Mouse (Mus musculus) embryonic facial prominence, embryonic 11.5 days (tissue): ENCODE measurements around the gene Serping1. TPM values are rescaled to one million over a fixed set of nuclear protein-coding genes. Genes with fewer than 3 reads are reported as not detected.

ENCODE experiments used
- ATAC-seq: fragments of 200-750 bp; cut with Nextera tagmentation; replicated peaks from 2 replicates; pipeline ENCODE4 v1.8.0; 2017; ENCODE audit warnings: low read depth; ENCODE audit not compliant: insufficient number of reproducible peaks, low FRiP score, low TSS enrichment
- DNase-seq: peaks from one replicate; pipeline ENCODE4 v3.0.0-alpha.2; 2015; ENCODE audit warnings: low spot score
- H3K27ac ChIP-seq: fragments of 300-500 bp; sonication (generic); replicated peaks from 2 replicates; pipeline ENCODE4 v1.5.1; 2014; ENCODE audit warnings: mild to moderate bottlenecking, low read depth, low read length, control low read depth
- H3K27me3 ChIP-seq: fragments of 300-500 bp; sonication (generic); 2 replicates; pipeline ENCODE4 v1.6.1; 2014; ENCODE audit warnings: mild to moderate bottlenecking, low read length, moderate library complexity, mixed read lengths; ENCODE audit not compliant: control insufficient read depth, insufficient read depth
- H3K36me3 ChIP-seq: fragments of 300-500 bp; sonication (generic); replicated peaks from 2 replicates; pipeline ENCODE4 v1.6.1; 2014; ENCODE audit warnings: low read depth, mild to moderate bottlenecking, low read length, moderate library complexity, mixed read lengths; ENCODE audit not compliant: control insufficient read depth, insufficient read depth
- H3K4me1 ChIP-seq: fragments of 300-500 bp; sonication (generic); 2 replicates; pipeline ENCODE4 v1.6.1; 2014; ENCODE audit warnings: low read length, mixed read lengths; ENCODE audit not compliant: control insufficient read depth, insufficient read depth
- H3K4me2 ChIP-seq: fragments of 300-500 bp; sonication (generic); 2 replicates; pipeline ENCODE4 v1.6.1; 2014; ENCODE audit warnings: low read depth, mild to moderate bottlenecking, control low read depth, low read length, moderate library complexity
- H3K4me3 ChIP-seq: fragments of 300-500 bp; sonication (generic); 2 replicates; pipeline ENCODE4 v1.5.1; 2014; ENCODE audit warnings: low read depth, low read length, control low read depth
- H3K9ac ChIP-seq: fragments of 300-500 bp; sonication (generic); replicated peaks from 2 replicates; pipeline ENCODE4 v1.6.1; 2014; ENCODE audit warnings: mild to moderate bottlenecking, control low read depth, low read length
- H3K9me3 ChIP-seq: fragments of 300-500 bp; sonication (generic); replicated peaks from 2 replicates; pipeline ENCODE4 v1.6.1; 2016; ENCODE audit warnings: mild to moderate bottlenecking, low read length, inconsistent platforms, mixed read lengths; ENCODE audit not compliant: control insufficient read depth
- WGBS: fragments of 180-500 bp; shearing (Covaris S2); extraction: QIAGEN DNeasy Blood & Tissue Kit; methylation state at CpG from one replicate; pipeline ENCODE4 v1.1.7; 2014; 5-methylcytosine and 5-hydroxymethylcytosine counted together
- polyA plus RNA-seq: library from polyadenylated mRNA; unstranded; fragments of >200 nt; fragmentation: Nextera tagmentation; extraction: Ambion mirVana; gene quantifications from 2 replicates; pipeline ENCODE4 v1.2.1, GENCODE M21; 2014

The Serping1 gene
- polyA plus RNA-seq, 1 experiment from 2014 or later, result 21.0 TPM

DNA sequence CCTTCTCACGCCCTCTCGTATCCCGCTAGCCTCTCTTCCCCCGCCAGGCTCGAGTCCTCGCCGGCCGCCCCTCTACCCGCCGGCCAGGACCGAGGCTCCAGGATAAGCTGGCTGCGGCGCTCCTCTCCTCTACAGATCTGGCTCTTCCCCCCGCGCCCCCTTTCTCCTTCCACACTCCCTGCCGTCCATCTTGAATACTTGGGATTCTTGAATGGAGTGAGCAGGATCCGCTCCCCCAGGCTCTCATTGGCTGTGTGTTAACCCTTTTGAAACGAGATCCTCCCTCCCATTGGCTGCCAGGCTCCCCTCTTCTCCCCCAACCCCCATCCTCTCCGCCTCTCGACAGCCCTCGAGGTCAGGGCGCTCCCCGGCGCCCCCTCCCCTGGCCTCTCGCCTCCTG, 31.7 kb downstream of the Serping1 start, which contains the start of gene Gm19426:
Gm19426 (minus strand) TSS at position 95 of the 400 bp plus-strand sequence.
- Histone ChIP-seq H3K4me3 (peak within 1 kb of the TSS; percentile 76), H3K4me2 (peak within 1 kb of the TSS; percentile 92), H3K4me1 (no peaks in the 10 kb centered on the region; the same call in 1 of the 2 replicates), H3K9me3 (no peaks in the 10 kb centered on the region), H3K27ac (peak within 1 kb of the TSS; percentile 99), H3K36me3 (no peaks in the 10 kb centered on the region), H3K9ac (peak within 1 kb of the TSS; percentile 95), H3K27me3 (no peaks in the 10 kb centered on the region)
- ATAC-seq (peak; percentile 80), DNase-seq (peak; percentile 97)
- under 1% methylated on average over 23 of the region's 25 CpGs for WGBS

DNA sequence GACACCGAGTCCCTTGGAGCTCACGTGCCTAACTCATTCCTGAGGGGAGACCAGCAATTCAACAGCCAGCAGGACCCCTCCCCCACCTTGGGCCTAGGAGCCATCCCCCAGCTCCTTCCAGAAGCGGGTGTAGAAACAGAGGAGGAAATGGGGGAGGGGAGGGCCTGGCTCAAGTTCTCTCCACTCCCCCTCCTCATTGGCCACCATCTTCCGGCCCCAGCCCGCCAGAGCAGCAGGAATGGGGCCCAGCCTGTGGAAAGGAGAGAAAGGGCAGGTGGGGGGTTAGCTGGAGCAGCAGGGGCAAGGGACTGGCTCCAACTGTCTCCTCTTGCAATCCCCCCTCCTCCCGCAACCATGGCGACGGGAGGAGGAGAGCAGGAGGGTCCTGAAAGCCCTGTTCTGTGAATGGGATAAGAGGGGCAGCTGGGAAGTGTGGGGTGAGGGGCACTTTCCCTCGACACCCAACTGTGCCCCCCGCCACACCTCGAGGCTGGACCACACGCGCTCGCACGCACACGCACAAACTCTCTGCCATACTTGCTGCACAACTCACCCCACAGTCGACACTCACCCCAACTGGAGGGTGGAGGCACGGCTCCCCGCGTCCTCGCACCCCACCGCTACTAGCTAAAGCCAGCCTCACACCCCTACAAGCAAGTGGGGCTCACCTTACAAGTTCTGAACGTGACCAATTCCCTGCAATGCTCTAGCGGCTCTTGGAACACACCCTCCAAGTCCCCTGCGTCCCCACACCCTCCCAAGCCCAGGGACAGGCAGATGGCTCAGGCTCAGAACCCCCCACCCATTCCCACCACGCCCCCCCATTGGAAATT, 32.6 kb downstream of the Serping1 start:
- H3K9ac ChIP-seq, result peak overlapping the region; percentile 95
- H3K4me2 ChIP-seq, result peak overlapping the region; percentile 92
- H3K27me3 ChIP-seq, result no peaks in the 10 kb centered on the region
- peak overlapping the region; percentile 76 for H3K4me3 ChIP-seq
- WGBS, result under 1% methylated on average over 24 of the region's 26 CpGs
- peak overlapping the region; percentile 99 for H3K27ac ChIP-seq
- peak; percentile 86 for ATAC-seq
- no peaks in the 10 kb centered on the region; the same call in 1 of the 2 replicates for H3K4me1 ChIP-seq
- H3K36me3 ChIP-seq, result no peaks in the 10 kb centered on the region
- DNase-seq, result peak; percentile 98
- no peaks in the 10 kb centered on the region for H3K9me3 ChIP-seq

DNA sequence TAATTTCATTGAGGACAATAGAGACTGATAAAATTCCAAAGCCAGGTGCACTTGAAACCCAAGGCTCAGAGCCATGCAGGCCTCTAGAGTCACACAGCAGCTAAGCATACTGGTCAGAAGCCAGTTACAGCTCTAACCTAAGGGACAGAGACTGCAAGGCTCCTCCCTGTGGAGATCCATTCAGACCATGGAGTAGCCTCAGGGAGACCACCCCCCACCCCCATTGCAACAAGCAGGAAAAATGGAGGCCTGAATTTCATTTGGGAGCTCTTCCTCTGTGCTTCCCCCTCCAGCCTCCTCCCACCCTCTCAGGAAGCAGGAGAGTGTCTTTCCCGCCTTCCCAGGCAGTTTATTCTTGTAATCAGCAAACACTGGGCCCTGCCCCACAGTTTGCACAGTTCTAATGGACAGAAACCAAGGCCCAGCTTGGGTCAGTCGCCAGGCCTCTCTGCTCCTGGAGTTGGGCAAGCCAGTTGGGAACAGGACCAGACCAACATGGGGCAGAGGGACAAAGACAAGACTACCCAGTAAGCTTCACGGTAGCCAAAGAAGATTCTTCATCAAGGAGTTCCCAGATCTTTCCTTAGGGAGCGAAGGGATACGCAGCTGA, 33.3 kb downstream of the Serping1 start:
- peak overlapping the region; percentile 95 for H3K9ac ChIP-seq
- peak overlapping the region; percentile 99 for H3K27ac ChIP-seq
- no peaks in the 10 kb centered on the region; the same call in none of the 2 replicates for H3K4me1 ChIP-seq
- no peaks in the 10 kb centered on the region for H3K27me3 ChIP-seq
- WGBS, result 1% methylated on average over 5 of the region's 5 CpGs
- DNase-seq (peak; percentile 36), ATAC-seq (0 out of 2 replicates have a peak, but pooled peaks have one; percentile 1)
- peak overlapping the region; percentile 76 for H3K4me3 ChIP-seq
- peak overlapping the region; percentile 92 for H3K4me2 ChIP-seq
- H3K9me3 ChIP-seq, result no peaks in the 10 kb centered on the region
- no peaks in the 10 kb centered on the region for H3K36me3 ChIP-seq

DNA sequence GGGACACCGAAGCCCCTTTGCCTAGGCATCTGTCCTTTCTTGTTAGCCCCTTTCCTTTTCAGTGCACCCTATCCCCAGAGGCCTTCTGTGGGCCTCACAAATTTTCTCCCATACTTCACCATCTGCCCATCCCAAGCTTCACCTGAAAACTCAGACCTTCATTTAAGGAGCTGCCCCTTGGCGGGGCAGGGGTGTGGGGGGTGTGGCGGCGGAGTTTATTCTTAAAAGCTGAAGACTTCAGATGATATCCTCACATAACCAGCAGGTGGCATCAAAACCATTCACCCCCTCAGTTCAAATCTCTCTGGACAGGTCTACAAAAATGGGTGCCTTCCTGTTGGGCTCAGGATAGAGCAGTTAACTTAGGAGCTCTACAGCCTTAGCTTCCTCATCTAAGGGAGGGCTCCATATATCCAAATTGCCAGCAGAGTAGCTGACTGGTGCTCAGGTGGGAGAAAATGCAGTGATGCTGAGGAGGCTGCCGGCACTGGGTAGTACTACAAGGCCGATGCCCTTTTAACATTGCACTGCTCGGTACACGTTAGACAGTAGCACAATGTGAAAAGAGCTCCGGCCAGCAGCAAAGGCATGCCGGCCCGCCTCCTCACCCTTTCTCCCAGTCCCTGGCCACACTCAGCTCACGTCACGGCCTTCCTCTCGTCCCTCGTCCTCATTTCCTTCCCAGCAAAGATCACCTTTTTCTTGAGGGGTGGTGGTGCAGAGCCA, 34.5 kb downstream of the Serping1 start:
- DNase-seq (peak; percentile 48), ATAC-seq (no peak)
- Histone ChIP-seq H3K36me3 (no peaks in the 10 kb centered on the region), H3K9ac (no peak overlapping the region), H3K4me2 (peak overlapping the region; percentile 92), H3K9me3 (no peaks in the 10 kb centered on the region), H3K4me3 (peak overlapping the region; percentile 76), H3K27me3 (no peaks in the 10 kb centered on the region), H3K4me1 (no peaks in the 10 kb centered on the region; the same call in none of the 2 replicates), H3K27ac (0 out of 2 replicates have a peak overlapping the region, but pooled peaks have one; percentile 10)
- WGBS, result 78% methylated on average over 15 of the region's 15 CpGs

DNA sequence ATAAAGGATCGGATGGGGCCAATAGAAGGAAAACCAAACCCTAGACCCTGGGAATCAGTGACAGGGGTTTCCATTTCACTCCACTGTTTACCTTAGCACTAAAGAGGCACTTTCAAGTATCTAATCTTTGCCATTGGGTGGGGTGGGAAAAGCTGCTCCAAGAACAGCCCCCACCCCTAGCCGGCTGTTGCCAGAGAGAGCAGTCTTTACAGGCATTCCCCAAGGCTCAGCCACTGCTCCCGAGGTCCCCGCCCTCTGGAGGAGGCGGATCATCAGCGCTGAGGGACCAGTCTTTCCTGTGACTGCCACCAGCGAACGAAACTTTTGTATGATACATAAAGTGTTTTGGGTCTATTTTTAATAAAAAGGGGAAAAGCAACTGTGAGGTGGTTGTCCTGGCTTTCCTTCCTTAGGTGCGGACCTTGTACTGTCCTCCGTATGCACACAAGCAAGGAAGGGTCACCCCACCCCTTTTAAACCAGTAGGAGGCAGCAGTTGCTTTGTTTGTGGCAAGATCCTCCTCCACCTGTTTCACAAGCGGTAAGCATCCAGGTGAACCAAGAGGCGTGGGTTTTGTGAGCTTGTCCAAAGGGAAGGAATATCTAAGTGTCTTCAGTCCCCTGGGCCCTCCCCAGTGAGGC, 36.9 kb downstream of the Serping1 start:
- 2% methylated on average over 12 of the region's 12 CpGs for WGBS
- H3K4me3 ChIP-seq, result no peak overlapping the region
- no peaks in the 10 kb centered on the region for H3K27me3 ChIP-seq
- no peak for ATAC-seq
- no peaks in the 10 kb centered on the region for H3K36me3 ChIP-seq
- H3K9ac ChIP-seq, result peak overlapping the region; percentile 35
- DNase-seq, result peak; percentile 77
- H3K4me2 ChIP-seq, result peak overlapping the region; percentile 26
- H3K9me3 ChIP-seq, result no peaks in the 10 kb centered on the region
- peak overlapping the region; percentile 29; the same call in 1 of the 2 replicates for H3K27ac ChIP-seq
- H3K4me1 ChIP-seq, result no peaks in the 10 kb centered on the region; the same call in none of the 2 replicates

DNA sequence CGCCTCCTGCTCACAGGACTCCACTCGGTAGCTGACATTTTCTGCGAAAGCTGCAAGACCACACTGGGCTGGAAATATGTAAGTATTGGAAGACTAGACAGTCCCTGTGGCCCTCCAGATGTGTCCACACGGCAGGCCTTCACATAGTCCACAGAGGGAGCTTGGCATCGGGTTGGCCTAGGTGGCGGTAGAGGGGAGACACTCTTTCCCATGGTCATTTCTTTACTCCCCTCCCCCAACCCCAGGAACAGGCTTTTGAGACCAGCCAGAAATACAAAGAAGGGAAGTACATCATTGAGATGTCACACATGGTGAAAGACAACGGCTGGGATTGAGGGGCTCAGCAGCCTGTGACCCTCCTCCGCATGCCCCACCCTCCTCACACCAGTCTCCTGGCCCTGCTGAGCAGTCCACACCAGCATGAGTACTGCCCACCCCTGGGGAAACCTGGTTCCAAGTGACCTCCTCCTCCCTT, 37.8 kb downstream of the Serping1 start:
- peak overlapping the region; percentile 18; the same call in 1 of the 2 replicates for H3K9ac ChIP-seq
- H3K9me3 ChIP-seq, result no peaks in the 10 kb centered on the region
- 2% methylated on average over 8 of the region's 8 CpGs for WGBS
- peak overlapping the region; percentile 15; the same call in 1 of the 2 replicates for H3K27ac ChIP-seq
- no peaks in the 10 kb centered on the region; the same call in none of the 2 replicates for H3K4me1 ChIP-seq
- H3K4me3 ChIP-seq, result no peak overlapping the region
- H3K4me2 ChIP-seq, result peak overlapping the region; percentile 2; the same call in 1 of the 2 replicates
- ATAC-seq (peak; percentile 14), DNase-seq (peak; percentile 73)
- H3K27me3 ChIP-seq, result no peaks in the 10 kb centered on the region
- H3K36me3 ChIP-seq, result no peaks in the 10 kb centered on the region
